ENCODE assay signal across 26 mouse cellular contexts in genomic region chr1:83096935-83097334, GRCm38 (mm10). TPM values are rescaled to one million over a fixed set of nuclear protein-coding genes. Genes with fewer than 3 reads are reported as not detected.
"Had no signal": no experiment of that assay in that cellular context is flagged by ENCODE, and none has a peak within 500 bp of the region (broad histone marks: within the 10 kb centered on the region; RNA-seq: fewer than 3 reads in every experiment).

No protein-coding gene starts in this region.

- DNase-seq: liver, postnatal 0 days; lung, adult 2 months; lung, postnatal 14 days; lung, postnatal 36 days; midbrain, embryonic 14.5 days; retina, postnatal 1 day; right cerebral cortex, adult 18-20 months; right cerebral cortex, postnatal 25 days; right cerebral cortex, postnatal 4 days; thymus, adult 2 months; thymus, postnatal 25 days; thymus, postnatal 4 days had no signal

- H3K27ac ChIP-seq: lung, embryonic 15.5 days; midbrain, embryonic 10.5 days; midbrain, embryonic 12.5 days; neural tube, embryonic 13.5 days; neural tube, embryonic 15.5 days; stomach, embryonic 15.5 days; stomach, postnatal 0 days had no signal

- H3K36me3 ChIP-seq: lung, embryonic 15.5 days; midbrain, embryonic 10.5 days; midbrain, embryonic 12.5 days; neural tube, embryonic 13.5 days; neural tube, embryonic 15.5 days; stomach, embryonic 15.5 days had no signal

- H3K4me1 ChIP-seq: midbrain, embryonic 10.5 days; midbrain, embryonic 12.5 days; stomach, embryonic 15.5 days had no signal

- ATAC-seq: liver, postnatal 0 days; lung, postnatal 0 days; midbrain, embryonic 16.5 days had no signal

- H3K4me3 ChIP-seq: lung, embryonic 15.5 days; midbrain, embryonic 10.5 days; midbrain, embryonic 12.5 days; myocyte; neural tube, embryonic 13.5 days; neural tube, embryonic 15.5 days; stomach, embryonic 15.5 days had no signal

- H3K4me2 ChIP-seq: lung, embryonic 15.5 days; midbrain, embryonic 12.5 days; neural tube, embryonic 13.5 days; neural tube, embryonic 15.5 days; stomach, embryonic 15.5 days had no signal

- H3K9me3 ChIP-seq: lung, embryonic 15.5 days; midbrain, embryonic 10.5 days; midbrain, embryonic 12.5 days; neural tube, embryonic 13.5 days; neural tube, embryonic 15.5 days; stomach, embryonic 15.5 days had no signal

- H3K27me3 ChIP-seq: lung, embryonic 15.5 days; midbrain, embryonic 12.5 days; neural tube, embryonic 13.5 days; neural tube, embryonic 15.5 days; stomach, embryonic 15.5 days had no signal

- H3K9ac ChIP-seq: liver, postnatal 0 days; lung, embryonic 15.5 days; midbrain, embryonic 12.5 days; neural tube, embryonic 13.5 days; neural tube, embryonic 15.5 days; stomach, embryonic 15.5 days had no signal

RNA-seq across cellular contexts. Expression of gene Ccl20, which starts 19.6 kb away (rescaled TPM):
- polyA plus RNA-seq: liver, postnatal 0 days; lung, embryonic 15.5 days; midbrain, embryonic 10.5 days; midbrain, embryonic 12.5 days; midbrain, embryonic 14.5 days; midbrain, embryonic 16.5 days; myocyte; neural tube, embryonic 11.5 days; neural tube, embryonic 13.5 days; neural tube, embryonic 15.5 days; spleen, adult 2 months; testis, adult 2 months; urinary bladder, adult 2 months had no signal

RNA-seq across cellular contexts. Expression of gene Krtap28-13, which starts 36.2 kb away (rescaled TPM):
- polyA plus RNA-seq: liver, postnatal 0 days; lung, embryonic 15.5 days; midbrain, embryonic 10.5 days; midbrain, embryonic 12.5 days; midbrain, embryonic 14.5 days; midbrain, embryonic 16.5 days; myocyte; neural tube, embryonic 11.5 days; neural tube, embryonic 13.5 days; neural tube, embryonic 15.5 days; spleen, adult 2 months; stomach, embryonic 15.5 days; stomach, postnatal 0 days; testis, adult 2 months; thymus, adult 2 months; urinary bladder, adult 2 months had no signal

RNA-seq across cellular contexts. Expression of gene A030005K14Rik, which starts 37.8 kb away (rescaled TPM):
- polyA plus RNA-seq: liver, postnatal 0 days; lung, adult 2 months; lung, embryonic 15.5 days; lung, postnatal 0 days; midbrain, embryonic 10.5 days; midbrain, embryonic 12.5 days; midbrain, embryonic 14.5 days; midbrain, embryonic 16.5 days; myocyte; neural tube, embryonic 11.5 days; neural tube, embryonic 13.5 days; neural tube, embryonic 15.5 days; spleen, adult 2 months; stomach, embryonic 15.5 days; stomach, postnatal 0 days; testis, adult 2 months; thymus, adult 2 months; urinary bladder, adult 2 months had no signal

RNA-seq across cellular contexts. Expression of gene Gm47969, which starts 52.2 kb away (rescaled TPM):
- polyA plus RNA-seq: liver, postnatal 0 days; lung, embryonic 15.5 days; midbrain, embryonic 10.5 days; midbrain, embryonic 12.5 days; midbrain, embryonic 14.5 days; midbrain, embryonic 16.5 days; myocyte; neural tube, embryonic 11.5 days; neural tube, embryonic 13.5 days; neural tube, embryonic 15.5 days; spleen, adult 2 months; stomach, embryonic 15.5 days; stomach, postnatal 0 days; testis, adult 2 months; thymus, adult 2 months; urinary bladder, adult 2 months had no signal

RNA-seq across cellular contexts. Expression of gene Krtap28-10, which starts 54.7 kb away (rescaled TPM):
- polyA plus RNA-seq: liver, postnatal 0 days; lung, adult 2 months; lung, embryonic 15.5 days; lung, postnatal 0 days; midbrain, embryonic 10.5 days; midbrain, embryonic 12.5 days; midbrain, embryonic 14.5 days; midbrain, embryonic 16.5 days; myocyte; neural tube, embryonic 11.5 days; neural tube, embryonic 13.5 days; neural tube, embryonic 15.5 days; spleen, adult 2 months; stomach, embryonic 15.5 days; stomach, postnatal 0 days; testis, adult 2 months; thymus, adult 2 months; urinary bladder, adult 2 months had no signal
